Mouse (Mus musculus) gastrocnemius, adult 8-10 months (tissue): ENCODE measurements around the gene Olfr24. TPM values are rescaled to one million over a fixed set of nuclear protein-coding genes. Genes with fewer than 3 reads are reported as not detected.
"Not testable (repeated sequence)": the region's sequence is repeated elsewhere in the genome, so short reads cannot be mapped to it uniquely, and the experiment has no call there.

ENCODE experiments used
- DNase-seq, 2 experiments: peaks; one replicate each; pipeline ENCODE4 v3.0.0; 2022; ENCODE audit warnings: low spot score in 2 of 2
- total RNA-seq, 4 experiments: library from RNA; stranded (reverse); gene quantifications; 2 replicates each; pipeline ENCODE4 v1.2.4; 2022

Olfr24 gene
- total RNA-seq: not detected

DNA sequence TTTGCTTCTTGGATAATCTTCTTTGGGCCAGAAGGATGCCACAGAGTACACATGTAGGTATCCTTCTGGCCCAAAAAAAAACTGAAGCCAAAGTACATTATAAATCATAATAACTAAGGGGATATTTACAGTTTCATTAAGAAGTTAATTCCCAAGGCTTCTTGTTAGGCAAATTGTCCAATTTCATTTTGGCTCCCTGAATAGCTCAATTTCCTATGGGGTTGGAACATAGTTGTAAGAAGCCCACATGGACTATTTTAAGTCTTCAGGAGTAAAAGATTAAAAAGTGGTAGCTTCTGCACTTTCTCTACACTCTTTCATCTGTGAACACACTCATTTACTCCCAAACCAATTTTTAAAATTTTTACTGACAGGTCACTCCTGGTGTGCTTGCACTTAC, at the start of gene Olfr24:
Olfr24 (minus strand) TSS at position 101 of the 400 bp plus-strand sequence.
- DNase-seq: no peak

DNA sequence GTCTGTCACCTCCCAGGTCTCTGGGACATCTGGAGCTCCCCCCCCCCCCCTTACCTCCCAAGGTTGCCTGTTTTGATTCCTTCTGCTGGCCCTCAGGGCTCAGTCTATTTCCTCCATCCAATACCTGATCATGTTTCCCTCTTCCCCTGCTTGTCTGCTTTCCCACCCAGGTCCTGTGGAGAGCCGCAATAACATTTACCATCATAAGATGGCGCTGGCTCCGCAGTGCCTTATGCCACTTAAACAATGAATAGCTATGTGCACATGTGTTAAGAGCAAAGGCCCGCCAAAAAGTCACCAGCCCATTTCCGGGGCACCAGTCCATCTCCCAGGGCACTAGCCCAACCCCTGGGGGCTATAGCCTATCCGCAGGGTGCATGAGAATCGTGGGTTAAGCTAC, 21.5 kb upstream of the Olfr24 start:
- DNase-seq: no peak

DNA sequence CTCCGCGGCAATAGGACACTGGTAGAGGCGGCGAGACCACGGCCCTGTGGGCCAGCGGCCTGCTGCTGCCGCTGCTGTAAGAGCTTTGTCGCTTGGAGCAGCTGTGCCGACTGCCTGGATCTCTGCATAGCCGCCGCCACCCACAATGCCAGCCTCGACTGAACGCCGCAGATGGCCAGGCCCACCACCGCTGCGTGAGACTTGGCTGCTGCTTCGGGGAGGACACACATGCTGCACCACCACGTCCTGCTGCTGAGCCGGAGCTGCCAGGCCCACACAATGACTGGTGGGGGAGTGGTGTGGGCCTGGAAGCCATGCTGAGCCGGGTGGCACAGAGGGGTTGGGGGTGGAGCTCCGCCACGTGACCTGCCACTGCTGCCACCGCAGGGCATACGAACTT, 15.7 kb upstream of the Olfr24 start:
- DNase-seq: no peak

DNA sequence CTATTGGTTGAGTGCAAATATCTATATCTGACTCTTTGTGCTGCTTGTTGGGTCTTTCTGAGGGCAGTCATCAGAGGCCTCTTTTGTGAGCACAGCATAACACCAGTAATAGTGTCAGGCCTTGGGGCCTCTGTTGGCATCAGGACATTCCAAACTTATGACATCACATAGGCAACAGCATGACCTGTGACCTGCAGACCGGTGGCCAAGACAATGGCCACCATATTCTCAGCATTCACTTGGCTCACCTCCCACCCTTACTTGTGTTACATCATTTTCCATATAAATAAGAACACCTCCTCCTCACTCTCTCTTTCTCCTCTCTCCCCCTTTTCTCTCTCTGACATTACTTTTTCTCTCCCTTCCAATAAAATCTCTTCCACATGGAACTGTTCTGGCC, 15.2 kb upstream of the Olfr24 start:
- DNase-seq: no peak

DNA sequence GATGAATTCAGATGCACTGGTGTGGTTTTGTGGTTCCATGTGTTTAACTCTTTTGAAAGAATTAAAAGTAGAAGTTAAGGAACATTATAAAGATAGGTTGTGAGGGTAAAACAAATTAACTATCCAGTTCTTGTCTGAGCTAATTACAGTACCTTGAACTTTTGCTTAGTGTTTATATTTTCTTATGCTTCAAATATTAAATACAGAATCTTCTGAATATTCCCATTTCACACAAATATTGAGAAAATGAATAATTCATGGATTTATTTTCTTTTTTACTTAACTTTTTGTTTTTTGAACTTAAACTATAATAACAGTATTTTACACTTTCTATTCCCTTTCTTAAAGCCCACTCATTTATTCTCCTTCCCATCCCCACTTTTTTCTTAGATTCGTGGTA, 8.2 kb downstream of the Olfr24 start:
- no peak for DNase-seq

DNA sequence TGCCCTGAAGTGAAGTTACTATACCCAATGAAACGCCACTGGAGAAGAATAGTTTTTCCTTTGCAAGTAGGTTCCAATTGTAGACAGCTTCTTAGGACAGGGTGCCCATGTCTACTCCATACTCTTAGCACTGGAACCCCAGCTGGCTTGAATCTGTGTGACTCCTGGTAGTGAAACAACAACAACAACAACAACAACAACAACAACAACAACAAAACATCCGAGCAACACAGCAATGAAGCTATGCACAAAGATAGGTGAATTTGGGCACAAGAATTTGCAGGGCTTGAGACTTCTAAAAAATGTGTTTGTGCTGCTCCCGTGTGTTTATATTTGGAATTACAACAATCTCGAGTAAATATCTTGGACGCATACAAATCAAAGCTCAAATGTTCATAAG, 19.2 kb downstream of the Olfr24 start:
- DNase-seq: no peak

DNA sequence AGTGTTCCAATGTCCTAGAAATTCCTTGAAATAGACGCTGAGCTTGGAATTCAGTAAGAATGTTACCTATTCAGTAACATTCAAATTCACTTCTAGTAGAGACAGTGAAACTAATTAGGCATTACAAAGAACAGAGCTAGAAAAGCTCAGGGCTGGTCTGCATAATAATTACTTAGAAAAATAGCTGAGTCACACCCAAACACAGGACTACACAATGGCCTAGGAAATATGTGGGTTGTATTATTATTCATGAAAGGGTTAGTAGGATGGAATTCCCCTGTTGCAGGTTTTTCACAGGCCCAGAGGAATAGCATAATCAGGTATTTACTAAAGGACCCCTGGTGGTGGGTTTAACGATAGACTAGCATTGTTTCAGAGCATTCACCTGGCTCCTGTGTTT, 29.6 kb downstream of the Olfr24 start:
- DNase-seq: not testable (repeated sequence)

DNA sequence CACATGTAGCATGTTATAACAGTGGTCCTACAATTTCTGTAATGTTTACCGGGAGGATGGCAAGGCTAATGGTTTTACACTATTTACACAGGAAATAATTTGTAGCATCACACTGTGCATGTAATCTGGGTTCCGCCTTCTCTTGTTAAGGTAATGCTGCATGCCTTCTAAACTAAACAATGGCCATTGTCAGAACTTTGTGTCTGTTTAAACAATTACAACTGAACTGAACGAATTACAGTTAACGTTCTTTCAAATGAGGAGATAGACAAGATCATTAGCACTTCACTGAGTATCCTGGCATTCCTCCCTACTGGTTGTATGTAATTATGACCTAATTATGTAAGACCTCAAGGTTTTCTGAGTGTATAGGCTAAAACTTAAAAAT, 41.1 kb downstream of the Olfr24 start:
- DNase-seq: no peak

DNA sequence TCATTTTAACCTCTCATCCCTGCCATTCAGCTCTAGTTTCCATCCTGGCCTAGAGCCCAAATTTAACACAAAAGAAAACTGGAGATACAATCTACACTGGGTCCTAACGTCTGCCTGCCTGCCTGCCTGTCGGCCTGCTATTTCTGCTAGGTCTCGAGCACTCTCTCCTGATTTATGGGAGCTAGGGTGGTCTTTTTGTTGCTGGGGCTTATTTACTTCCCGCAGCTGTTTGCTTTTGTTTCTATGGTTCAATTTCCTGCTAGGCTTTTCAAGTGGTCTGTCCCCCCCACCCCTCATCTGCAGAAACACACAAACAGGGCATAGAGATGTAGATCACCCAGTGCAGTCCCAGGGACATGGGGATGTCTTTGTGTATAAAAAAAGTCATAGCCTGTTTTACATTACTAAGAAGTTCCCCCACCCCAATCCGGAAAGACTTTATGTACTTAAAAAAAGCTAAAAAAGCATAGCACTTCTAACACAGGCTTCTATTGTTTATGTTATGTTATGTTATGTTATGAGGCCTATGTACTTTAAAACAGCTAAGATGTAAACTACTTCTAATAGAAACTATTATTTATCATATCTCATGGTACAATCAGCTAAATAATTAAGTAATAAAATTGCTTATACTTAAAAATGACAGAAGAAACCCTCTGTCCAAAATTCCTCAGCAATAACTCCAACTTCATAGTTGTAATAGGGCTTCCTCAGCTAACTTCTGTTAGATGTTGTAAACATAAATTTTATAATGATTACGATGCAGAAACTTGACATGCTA, 41.7 kb downstream of the Olfr24 start:
- no peak for DNase-seq

DNA sequence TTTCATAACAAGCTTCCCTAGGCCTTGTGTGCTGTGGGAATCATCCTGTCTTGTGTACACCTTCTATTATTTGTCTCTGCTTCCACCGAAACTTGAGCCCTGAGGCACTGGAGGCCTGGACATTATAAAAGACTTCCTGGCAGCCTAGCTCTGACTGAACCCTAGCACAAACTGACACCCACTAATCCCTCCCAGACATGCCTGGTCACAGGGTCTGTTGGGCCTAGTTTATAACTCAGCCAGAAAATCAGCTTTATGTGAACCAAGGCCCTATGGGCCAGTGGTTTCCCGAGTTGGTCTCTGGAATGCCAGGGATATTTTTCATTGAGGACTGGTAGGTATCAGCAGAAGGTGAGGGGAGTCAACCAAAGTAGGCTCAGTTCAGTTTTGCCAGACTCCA, 42.8 kb downstream of the Olfr24 start:
- DNase-seq: no peak

DNA sequence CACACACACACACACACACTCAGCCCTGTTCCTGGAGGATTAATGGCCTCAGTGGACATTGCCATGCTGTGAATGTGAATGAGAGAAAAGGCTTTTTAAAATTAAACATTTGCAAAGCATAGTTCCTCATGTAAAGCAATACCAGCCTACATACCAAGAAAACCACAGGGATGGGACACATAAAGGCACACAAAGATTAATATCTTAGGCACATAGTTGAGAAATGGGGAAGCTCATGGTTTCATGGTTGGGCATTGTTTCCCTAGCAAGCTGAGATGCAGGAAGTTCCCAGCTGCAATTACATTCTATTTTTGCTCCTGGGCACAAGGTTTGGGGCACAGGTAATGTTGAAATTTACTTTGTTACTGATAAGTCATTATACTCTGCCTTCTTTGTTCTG, 58.2 kb downstream of the Olfr24 start:
- DNase-seq: no peak

Other genes with a start within 250 kb of the Olfr24 start
- under 1 TPM in 2 of 4 experiments, not detected in 2; under 0.01 to 0.19 TPM for gene Muc16, start 89.5 kb downstream of the Olfr24 start, total RNA-seq
- not detected for gene Olfr828, start 55.5 kb upstream of the Olfr24 start, total RNA-seq
- not detected for gene Olfr829, start 90.9 kb upstream of the Olfr24 start, total RNA-seq
- gene Olfr830, start 110.7 kb upstream of the Olfr24 start, total RNA-seq: not detected
- gene Olfr832, start 173.1 kb upstream of the Olfr24 start, total RNA-seq: not detected
- not detected for gene Olfr834, start 224.0 kb upstream of the Olfr24 start, total RNA-seq